Mouse (Mus musculus): ENCODE results near the gene Lamtor1. TPM values are rescaled to one million over a fixed set of nuclear protein-coding genes. Genes with fewer than 3 reads are reported as not detected.
A peak's percentile ranks its signal among the peaks of the same experiment; 100 is the strongest.

Gene Lamtor1
- total RNA-seq, 1 experiment from 2014 or later, result 72.2 TPM

DNA sequence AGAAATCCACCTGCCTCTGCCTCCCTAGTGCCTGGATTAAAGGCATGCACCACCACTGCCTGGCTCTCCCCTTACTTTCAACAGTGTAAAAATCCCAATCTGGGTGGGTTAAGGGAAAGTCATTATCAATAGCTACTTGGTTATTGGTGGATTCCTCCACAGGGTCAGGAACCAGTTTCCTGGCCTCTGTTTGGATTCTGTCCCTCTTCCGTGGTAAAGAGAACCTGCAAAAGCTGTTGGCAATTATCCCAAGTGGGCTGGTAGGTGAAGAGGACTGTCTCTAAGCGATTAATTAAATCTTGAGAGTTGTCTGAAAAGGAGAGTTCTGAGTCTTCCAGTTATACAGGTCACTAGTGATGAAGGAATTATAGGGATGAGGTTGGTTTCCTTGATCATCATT lies 32.6 kb downstream of the Lamtor1 start:
- no peak for ATAC-seq (replicated peaks; ENCODE audit: insufficient number of reproducible peaks, low FRiP score, low TSS enrichment, poor library complexity, severe bottlenecking)

DNA sequence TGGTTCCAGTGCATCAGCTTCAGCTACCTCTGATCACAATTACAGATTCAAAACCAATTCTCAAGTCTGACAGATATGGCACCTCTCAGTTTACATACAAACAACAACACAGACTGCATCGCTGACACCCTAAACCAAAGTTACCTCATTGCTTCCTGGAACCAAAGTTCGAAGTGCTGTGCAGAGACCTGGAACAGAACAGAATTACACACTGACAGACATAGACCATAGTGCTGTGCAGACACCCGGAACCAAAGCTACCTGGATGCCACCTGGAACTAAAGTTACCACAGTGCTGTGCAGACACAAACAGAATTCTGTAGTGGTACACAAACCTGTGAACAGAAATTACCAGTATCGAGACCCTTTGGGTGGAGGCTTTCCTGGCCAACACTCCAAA lies 34.1 kb downstream of the Lamtor1 start:
- ATAC-seq (replicated peaks; ENCODE audit: insufficient number of reproducible peaks, low FRiP score, low TSS enrichment, poor library complexity, severe bottlenecking), result no peak

GRCm38 (mm10) chr7:101949008-101949407 lies 43.3 kb downstream of the Lamtor1 start:
- ATAC-seq (replicated peaks; ENCODE audit: insufficient number of reproducible peaks, low FRiP score, low TSS enrichment, poor library complexity, severe bottlenecking), result peak; percentile 83; the same call in 1 of the 2 replicates

DNA sequence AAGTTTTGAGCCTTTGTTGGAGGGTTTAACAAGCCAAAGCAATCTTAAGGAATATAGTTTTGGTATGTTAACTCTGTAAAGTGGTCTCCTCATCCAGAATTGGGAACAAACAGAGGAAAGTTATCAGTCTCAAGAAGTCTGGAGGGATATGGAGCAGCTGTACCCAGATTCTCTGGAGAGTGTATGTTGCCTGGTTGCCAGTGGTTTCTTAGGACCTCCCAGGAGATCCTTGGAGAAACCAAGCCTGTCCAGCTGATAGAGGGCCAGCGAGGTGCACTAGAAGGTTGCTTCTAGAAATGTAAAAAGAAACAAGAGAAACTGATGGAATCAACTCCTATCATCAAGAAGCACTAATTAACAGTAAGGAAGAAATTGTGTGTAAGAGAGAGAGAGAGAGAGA lies 45.9 kb downstream of the Lamtor1 start:
- no peak for ATAC-seq (replicated peaks; ENCODE audit: insufficient number of reproducible peaks, low FRiP score, low TSS enrichment, poor library complexity, severe bottlenecking)

GRCm38 (mm10) chr7:101952098-101952497 lies 46.4 kb downstream of the Lamtor1 start:
- ATAC-seq (replicated peaks; ENCODE audit: insufficient number of reproducible peaks, low FRiP score, low TSS enrichment, poor library complexity, severe bottlenecking), result no peak

- ATAC-seq (replicated peaks; ENCODE audit: insufficient number of reproducible peaks, low FRiP score, low TSS enrichment, poor library complexity, severe bottlenecking), result no peak
Measured at GRCm38 (mm10) chr7:101954163-101954562, 48.5 kb downstream of the Lamtor1 start.

DNA sequence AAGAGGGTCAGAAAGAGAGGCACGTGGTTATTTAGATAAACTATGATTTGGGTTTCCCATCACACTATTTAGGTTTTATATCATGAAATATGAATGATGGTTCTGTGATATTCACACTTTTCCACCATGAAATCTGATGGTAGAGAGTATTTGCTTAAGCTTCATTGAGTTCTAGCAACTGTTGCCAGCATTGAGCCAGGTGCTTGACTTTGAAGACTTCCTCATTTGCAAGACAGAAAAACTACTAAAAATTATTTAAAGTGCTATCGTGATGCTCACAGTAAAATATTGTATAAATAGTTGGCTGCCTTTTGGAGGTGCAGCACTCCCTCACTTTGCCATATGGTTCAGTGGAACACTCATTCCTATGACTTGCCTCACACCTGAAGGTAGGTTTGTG lies 49.6 kb downstream of the Lamtor1 start:
- ATAC-seq (replicated peaks; ENCODE audit: insufficient number of reproducible peaks, low FRiP score, low TSS enrichment, poor library complexity, severe bottlenecking), result no peak

GRCm38 (mm10) chr7:101955862-101956261 lies 50.2 kb downstream of the Lamtor1 start:
- no peak for ATAC-seq (replicated peaks; ENCODE audit: insufficient number of reproducible peaks, low FRiP score, low TSS enrichment, poor library complexity, severe bottlenecking)

- no peak for ATAC-seq (replicated peaks; ENCODE audit: insufficient number of reproducible peaks, low FRiP score, low TSS enrichment, poor library complexity, severe bottlenecking)
Measured at GRCm38 (mm10) chr7:101956481-101956880, 50.8 kb downstream of the Lamtor1 start.

- ATAC-seq (replicated peaks; ENCODE audit: insufficient number of reproducible peaks, low FRiP score, low TSS enrichment, poor library complexity, severe bottlenecking), result no peak
Measured at GRCm38 (mm10) chr7:101956911-101957310, 51.2 kb downstream of the Lamtor1 start.

DNA sequence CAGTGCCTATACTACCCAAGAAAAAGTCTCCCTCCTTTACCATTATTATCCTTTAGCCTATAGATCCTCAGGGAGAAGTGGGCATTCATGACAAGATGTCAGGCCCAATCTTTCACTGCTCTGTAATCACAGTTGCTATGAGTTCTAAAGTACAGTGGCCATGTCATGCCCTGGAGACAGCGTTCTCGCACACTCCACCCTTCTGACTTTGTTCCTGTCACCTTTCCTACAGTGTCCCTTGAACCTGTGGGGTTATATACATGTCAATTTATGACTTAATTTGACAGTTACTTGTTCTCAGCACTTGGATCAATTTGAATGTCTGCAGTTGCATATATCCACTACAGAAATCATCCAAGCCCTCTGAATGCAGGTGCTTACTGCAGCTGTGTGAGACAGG lies 57.1 kb downstream of the Lamtor1 start:
- ATAC-seq (replicated peaks; ENCODE audit: insufficient number of reproducible peaks, low FRiP score, low TSS enrichment, poor library complexity, severe bottlenecking), result no peak

- no peak for ATAC-seq (replicated peaks; ENCODE audit: insufficient number of reproducible peaks, low FRiP score, low TSS enrichment, poor library complexity, severe bottlenecking)
Measured at GRCm38 (mm10) chr7:101963621-101964020, 57.9 kb downstream of the Lamtor1 start.

GRCm38 (mm10) chr7:101964551-101964950 lies 58.8 kb downstream of the Lamtor1 start:
- ATAC-seq (replicated peaks; ENCODE audit: insufficient number of reproducible peaks, low FRiP score, low TSS enrichment, poor library complexity, severe bottlenecking), result no peak

DNA sequence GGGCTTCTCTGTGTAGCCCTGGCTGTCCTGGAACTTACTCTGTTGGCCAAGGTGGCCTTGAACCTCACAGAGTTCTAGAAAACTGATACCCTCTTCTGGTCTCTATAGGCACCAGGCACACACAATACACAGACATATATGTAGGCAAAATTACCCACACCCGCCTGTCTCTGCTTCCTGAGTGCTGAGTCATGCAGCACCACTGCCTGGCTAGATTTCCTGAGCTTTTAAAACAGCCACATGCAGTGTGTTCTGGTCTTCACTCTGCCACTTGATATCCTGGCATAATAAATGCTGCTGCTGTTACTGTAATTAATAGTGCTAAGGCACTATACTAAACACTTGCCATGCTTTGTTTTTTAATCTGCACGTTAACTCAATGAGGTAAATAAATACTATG lies 59.9 kb downstream of the Lamtor1 start:
- ATAC-seq (replicated peaks; ENCODE audit: insufficient number of reproducible peaks, low FRiP score, low TSS enrichment, poor library complexity, severe bottlenecking), result no peak

- ATAC-seq (replicated peaks; ENCODE audit: insufficient number of reproducible peaks, low FRiP score, low TSS enrichment, poor library complexity, severe bottlenecking), result no peak
Measured at GRCm38 (mm10) chr7:101967256-101967655, 61.6 kb downstream of the Lamtor1 start.

DNA sequence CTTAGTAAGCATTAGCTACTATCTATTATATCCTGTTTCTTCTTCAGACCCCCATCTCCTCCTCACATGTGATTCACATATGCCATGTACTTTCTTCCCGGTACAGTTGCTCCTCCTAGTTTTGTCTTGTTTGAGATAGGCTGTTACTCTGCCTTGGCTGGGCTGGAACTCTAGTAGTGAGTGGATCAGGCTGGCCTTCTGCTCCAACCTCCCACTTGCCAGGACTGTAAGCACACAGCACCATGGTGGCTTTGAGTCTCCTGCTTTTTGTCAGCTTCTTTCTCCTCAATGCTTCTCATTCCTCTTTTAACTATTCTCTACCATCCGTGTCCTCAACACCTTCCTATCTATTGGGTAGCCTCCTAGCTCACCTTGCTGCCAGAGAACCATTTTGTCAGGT lies 63.0 kb downstream of the Lamtor1 start:
- ATAC-seq (replicated peaks; ENCODE audit: insufficient number of reproducible peaks, low FRiP score, low TSS enrichment, poor library complexity, severe bottlenecking), result no peak

DNA sequence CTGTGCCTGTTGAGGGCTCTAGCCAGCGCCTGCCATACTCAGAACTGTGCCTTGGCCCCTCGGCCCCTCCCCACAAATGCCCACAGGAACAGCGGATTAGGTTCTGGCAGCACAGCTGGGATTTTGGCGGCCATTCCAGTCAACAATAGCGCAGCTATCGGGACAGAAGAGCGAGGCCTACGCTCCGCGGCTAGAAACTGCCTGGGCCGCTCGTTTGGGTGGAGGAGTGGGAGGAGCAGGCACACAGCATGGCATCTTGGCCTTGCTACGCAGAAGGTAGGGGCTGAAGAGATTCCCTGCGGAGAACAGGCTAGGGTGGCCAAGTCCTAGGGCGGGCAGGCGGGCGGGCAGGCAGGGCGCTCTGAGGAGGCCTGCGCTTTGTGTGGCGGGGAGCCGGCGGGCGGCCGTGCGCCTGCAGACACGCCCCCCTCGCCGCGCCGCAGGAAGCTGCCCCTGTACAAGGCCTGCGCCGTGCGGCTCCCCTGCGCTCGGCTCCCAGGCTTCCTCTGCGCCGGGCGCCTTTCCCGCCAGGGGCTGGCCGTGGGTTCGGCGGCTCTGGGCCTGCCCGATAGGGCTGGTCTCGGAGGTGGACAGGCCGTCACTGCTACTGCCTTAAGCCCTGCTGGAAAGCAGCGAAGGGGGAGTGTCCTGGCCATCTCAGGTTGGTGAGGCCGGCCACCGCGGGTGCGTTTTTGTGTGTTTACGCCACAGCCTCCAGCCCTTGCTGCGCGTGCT lies 64.2 kb downstream of the Lamtor1 start:
- ATAC-seq (replicated peaks; ENCODE audit: insufficient number of reproducible peaks, low FRiP score, low TSS enrichment, poor library complexity, severe bottlenecking), result peak; percentile 46

GRCm38 (mm10) chr7:101970429-101970775 lies 64.7 kb downstream of the Lamtor1 start:
- peak; percentile 45 for ATAC-seq (replicated peaks; ENCODE audit: insufficient number of reproducible peaks, low FRiP score, low TSS enrichment, poor library complexity, severe bottlenecking)

DNA sequence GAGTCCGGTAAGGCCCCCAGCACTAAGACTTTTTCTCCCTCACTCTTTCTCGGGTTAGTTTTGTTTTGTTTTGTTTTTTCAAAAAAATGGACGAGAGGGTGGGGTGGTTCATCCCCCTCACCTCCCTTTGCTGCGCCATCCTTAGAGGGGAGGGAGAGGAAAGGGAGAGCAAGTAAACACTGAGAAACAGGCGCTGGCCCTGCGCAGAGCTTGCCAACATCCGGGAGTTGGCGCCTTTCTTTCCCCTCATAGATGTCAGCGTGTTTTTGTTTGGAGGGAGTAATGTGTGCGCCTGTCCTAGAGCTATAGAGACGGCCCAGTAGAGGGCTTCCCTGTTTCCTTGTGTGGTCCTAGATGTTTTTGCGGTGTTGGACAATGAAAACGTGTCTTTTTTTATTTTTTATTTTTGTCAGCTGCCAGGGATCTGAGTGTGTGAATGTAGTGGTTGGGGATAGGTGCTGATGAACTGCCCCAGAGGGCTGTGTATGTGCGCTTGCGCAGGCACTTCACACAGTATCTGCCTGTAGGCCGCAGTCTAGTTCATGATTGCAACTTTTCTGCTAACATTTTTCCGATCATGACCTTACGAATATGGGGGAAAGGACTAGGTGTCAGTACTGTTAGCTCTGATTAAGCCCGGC lies 65.2 kb downstream of the Lamtor1 start:
- 0 out of 2 replicates have a peak, but pooled peaks have one; percentile 36 for ATAC-seq (replicated peaks; ENCODE audit: insufficient number of reproducible peaks, low FRiP score, low TSS enrichment, poor library complexity, severe bottlenecking)

- no peak for ATAC-seq (replicated peaks; ENCODE audit: insufficient number of reproducible peaks, low FRiP score, low TSS enrichment, poor library complexity, severe bottlenecking)
Measured at GRCm38 (mm10) chr7:101971721-101972120, 66.0 kb downstream of the Lamtor1 start.
